Mouse (Mus musculus) heart, adult 8-10 months (tissue): Measurements from ENCODE around the gene Bcr. TPM values are rescaled to one million over a fixed set of nuclear protein-coding genes. Genes with fewer than 3 reads are reported as not detected.

Source experiments
- DNase-seq: peaks from one replicate; pipeline ENCODE4 v3.0.0; 2022; ENCODE audit warnings: low spot score
- total RNA-seq, 4 experiments: library from RNA; stranded (reverse); gene quantifications; 2 replicates each; pipeline ENCODE4 v1.2.4; 2022

Bcr gene
- total RNA-seq, 4 experiments from 2014 or later: 8.0 to 13.3 (median 9.5) TPM

DNA sequence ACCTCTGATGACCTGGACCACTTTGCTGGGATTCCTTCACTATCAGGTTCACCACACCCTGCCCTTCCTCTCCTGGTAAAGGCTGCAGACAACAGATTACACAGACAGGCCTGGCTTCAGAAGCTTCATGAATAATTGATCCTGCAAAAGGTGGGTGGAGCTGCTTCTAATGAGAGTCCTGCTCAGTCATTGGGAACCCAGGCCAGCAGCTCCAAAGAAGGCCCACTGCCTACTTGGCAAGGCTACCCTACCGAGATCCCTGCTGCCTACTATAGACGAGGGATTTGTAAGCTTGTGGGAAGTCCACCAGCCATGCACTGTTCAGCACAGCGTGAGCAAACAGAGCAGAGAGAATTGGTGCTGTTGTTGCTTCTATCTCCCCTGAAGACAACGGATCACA, 4.1 kb upstream of the Bcr start:
- no peak for DNase-seq

DNA sequence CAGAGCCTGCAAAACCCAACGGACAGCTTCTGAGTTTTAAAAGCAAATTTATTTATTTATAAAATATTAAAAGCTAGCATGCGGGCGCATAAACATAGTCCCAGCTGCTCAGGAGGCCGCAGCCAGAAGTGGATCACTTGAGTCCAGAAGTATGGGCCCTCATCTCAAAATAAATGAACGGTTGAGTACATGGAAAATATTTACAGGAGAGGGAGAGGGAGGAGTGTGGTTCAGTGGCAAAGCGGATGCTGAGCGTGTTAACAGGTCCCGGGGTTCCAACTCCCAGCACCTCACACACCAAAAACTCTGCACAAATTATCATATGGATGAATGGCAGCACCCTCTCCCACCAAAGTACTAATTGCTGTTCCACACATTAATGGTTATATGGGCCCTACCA, 2.1 kb upstream of the Bcr start:
- DNase-seq: no peak

DNA sequence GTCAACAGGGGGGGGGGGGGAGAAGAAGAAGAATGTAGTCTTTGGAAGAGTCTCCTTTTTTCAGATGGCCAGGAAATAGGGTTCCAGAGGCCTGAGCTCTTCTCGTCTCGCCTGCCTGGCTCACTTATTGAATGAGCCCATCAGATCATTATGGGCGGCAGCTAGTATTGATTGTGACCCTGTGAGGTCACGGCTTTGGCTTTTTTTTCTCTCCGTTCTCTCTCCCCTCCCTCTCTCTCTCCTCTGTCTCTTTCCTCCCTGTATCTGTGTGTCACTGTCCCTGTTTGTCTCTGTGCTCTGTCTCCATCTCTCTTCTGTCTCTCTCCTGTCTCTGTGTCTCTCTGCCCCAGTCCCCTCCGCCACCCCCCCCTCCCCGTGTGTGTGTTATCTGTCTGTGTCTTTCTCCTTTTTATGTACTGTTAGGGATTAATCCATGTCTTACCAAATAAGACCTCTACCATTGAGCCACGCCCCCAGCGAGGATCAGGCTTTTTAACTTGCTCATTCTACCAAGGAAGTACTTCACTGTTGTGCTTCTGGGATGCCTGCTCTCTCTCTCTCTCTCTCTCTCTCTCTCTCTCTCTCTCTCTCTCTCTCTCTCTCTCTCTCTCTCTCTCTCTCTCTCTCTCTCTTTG, 1.5 kb upstream of the Bcr start:
- DNase-seq: no peak

DNA sequence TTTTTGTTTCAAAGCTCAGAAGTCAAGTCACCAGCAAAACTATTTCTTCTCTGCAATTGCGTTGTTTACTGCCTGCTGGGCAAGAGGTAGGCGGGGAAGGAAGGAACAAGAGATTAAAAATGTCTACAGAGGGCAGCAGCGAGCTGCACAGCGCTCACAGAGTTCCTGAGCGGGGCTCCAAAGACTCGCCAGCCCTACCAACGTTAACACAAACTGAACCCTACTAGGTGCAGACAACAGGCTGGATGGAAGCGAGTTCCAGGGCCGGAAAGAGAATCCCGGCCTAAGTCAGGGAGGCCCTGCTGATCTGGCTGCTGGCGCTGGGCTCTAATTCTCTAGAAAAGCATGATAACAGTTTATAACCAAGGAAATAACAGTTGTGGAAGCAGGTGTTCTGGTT, 996 bp upstream of the Bcr start:
- peak; percentile 88 for DNase-seq

DNA sequence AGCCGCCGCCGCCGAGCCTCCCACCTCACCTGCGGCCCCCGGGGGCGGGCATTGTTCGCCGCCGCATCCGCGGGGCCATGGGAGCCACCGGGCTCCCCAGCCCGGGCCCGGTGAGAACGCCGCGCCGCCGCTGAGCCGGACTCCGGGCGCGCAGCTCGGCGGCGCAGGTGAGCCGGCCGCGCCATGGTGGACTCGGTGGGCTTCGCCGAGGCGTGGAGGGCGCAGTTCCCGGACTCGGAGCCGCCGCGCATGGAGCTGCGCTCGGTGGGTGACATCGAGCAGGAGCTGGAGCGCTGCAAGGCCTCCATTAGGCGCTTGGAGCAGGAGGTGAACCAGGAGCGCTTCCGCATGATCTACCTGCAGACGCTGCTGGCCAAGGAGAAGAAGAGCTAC, 447 bp downstream of the Bcr start:
- DNase-seq: no peak

DNA sequence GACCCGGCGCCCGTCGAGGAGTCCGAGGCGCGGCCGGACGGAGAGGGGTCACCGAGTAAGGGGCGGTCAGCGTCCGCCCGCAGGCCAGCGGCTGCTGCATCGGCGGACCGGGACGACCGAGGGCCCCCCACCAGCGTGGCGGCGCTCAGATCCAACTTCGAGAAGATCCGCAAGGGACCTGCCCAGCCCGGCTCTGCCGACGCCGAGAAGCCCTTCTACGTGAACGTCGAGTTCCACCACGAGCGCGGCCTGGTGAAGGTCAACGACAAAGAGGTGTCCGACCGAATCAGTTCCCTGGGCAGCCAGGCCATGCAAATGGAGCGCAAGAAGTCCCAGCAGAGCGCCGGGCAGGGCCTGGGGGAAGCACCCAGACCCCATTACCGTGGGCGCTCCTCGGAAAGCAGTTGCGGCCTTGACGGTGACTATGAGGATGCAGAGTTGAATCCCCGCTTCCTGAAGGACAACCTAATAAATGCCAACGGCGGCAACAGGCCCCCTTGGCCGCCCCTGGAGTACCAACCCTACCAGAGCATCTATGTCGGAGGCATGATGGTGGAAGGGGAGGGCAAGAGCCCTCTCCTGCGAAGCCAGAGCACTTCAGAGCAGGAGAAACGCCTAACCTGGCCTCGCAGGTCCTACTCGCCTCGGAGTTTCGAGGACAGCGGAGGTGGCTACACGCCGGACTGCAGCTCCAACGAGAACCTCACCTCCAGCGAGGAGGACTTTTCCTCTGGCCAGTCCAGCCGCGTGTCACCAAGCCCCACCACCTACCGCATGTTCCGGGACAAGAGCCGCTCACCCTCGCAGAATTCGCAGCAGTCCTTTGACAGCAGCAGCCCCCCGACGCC, 1.2 kb downstream of the Bcr start:
- DNase-seq: no peak

DNA sequence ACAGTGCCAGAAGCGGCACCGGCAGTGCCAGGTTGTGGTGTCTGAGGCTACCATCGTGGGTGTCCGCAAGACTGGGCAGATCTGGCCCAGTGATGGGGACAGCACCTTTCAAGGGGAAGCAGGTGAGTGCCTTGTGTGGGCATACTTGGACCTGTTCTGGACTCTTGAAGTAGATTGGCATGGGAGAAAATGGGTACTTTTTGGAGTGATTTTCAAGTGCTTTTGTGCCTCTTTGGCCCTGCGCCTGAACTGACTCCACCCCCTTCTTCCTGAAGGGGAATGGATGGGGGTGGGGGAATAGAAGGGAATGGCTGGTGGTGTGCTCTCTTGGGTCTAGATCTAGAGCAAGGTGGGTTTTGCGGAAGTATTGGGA, 1.8 kb downstream of the Bcr start:
- no peak for DNase-seq

DNA sequence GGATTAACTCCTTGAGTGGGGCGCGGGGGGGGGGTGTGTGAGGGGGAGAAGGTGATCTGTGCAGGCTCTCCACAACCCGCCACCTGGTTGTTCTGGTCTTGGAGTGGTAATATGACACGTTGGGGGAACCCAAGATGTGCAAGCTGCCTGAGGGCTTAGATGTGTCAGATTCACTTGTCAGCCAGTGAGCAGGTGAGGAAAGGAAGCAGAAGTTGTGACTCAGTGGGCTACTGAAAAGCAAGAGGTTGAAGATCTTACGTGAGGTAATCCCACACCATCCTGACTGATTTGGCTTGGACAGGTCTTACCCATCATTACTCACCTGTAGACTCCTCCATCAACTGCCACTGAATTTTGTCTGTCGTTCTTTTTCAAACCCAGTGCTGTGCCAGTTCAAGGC, 2.2 kb downstream of the Bcr start:
- no peak for DNase-seq

DNA sequence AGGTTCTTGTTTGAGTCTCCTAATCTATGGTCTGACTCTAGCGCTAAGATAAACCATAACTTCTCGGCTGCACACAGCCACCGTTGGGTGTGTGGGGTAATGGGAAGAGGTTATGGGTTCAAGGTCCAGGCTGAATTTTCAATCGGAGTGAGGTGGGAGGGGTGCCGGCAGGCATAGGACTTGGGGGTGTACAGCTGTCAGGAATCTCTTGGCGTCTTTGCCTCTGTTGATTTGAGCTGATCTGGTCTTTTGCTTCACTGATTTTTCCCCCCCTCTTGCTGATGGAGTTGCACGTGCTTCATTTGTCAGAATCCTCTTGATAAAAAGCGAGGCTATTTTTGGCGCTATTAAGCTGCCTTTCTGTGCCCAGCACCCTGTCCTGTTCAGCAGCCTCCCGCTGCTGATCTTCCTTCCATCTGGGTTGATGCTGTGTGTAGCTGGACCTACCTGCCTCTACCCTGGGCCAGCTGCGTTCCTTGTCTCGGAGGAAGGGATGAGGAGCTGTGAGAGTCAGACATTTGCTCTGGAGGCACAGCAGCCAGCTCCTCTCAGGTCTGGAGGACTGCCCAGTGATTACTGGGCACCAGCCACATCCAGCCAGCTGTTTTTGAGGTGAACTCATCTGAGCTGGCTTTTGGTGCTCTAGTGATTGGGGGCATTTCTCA, 3.0 kb downstream of the Bcr start:
- no peak for DNase-seq

DNA sequence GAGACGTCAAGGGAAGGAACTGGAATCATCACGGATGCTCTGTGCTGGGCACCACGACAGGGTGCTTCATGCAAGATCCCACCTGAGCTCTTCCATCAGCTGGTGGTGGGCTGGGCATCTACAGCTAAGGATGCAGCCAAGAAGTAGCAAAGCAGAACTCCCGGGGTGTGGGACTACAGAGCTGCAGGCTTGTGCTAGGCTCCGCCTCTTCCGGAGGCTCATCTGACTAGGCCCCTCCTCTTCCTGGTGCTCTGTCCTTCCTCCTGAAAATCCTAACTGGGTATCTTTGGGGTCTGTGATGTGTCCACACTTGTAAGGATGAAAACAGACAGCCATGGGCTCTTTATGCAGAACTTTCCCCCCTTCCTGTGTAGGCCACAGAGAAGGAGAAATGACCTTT, 5.3 kb downstream of the Bcr start:
- DNase-seq: no peak

DNA sequence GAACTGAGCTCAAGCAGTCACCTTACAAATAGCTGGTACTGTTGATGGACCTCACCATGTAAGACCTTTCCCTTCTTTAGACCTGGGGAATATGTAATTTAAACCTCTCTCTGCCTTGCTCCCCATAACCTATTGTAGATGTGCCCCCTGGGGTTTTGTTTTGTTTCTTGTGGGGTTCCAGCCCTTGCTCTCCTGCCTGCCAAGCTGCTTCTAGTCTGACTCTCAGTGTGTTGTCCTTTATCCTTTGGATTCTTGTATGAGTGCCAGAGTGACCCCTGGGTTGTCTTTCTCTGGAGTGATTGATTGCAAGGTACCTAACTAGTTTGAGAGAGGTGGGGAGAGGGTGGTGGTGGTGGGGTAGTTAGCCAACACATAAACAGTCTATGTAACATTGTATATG, 7.1 kb downstream of the Bcr start:
- no peak for DNase-seq

DNA sequence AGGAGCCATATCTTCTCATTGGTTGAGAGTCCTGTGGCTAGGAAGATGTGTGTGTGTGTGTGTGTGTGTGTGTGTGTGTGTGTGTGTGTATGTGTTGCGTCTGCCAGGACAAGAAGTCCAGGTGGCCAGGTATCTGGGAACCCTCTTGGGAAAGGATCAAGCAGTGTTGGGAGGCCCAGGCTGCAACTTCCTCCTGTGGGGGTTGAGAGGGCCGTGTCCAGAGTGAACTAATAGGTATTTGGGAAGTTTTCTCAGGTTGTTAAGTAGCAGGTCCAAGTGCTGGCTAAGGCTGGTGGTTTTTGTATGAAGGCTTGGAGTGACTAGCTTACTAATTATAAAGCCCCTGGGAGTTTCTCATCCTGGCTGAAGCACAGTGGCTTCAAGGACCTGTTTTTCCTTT, 7.7 kb downstream of the Bcr start:
- no peak for DNase-seq

DNA sequence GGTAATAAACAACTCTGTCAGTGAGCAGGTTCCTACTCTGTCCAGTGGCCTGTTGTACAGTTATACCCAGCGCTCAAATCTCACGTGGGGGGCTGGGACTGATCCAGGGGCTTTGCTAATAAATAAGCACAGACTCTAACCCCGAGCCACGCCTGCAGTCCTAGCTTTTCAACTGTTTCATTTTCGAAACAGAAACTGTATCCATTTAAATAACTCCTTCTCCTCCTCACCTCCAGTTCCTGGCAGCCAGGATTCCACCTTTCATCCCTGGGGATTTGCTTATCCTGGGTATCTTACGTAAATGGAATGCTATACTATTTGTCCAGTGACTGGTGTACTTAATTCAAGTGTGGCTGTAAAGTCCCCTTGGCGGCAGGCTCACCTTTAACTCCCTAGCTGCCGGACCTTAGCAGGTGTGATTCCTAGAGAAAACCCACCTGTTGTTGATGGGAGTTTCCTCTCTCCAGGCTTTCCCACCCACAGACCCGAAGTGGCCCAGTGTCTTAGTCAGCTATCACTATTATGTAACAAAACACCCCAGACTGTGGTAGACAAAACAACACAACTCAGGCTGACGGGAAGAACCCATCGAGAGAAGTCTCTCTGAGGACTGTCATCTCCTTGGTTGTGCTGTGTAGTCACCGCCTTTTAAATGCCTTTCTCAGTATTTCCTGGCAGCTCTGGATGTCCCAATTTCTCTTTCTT, 8.4 kb downstream of the Bcr start:
- DNase-seq: no peak

DNA sequence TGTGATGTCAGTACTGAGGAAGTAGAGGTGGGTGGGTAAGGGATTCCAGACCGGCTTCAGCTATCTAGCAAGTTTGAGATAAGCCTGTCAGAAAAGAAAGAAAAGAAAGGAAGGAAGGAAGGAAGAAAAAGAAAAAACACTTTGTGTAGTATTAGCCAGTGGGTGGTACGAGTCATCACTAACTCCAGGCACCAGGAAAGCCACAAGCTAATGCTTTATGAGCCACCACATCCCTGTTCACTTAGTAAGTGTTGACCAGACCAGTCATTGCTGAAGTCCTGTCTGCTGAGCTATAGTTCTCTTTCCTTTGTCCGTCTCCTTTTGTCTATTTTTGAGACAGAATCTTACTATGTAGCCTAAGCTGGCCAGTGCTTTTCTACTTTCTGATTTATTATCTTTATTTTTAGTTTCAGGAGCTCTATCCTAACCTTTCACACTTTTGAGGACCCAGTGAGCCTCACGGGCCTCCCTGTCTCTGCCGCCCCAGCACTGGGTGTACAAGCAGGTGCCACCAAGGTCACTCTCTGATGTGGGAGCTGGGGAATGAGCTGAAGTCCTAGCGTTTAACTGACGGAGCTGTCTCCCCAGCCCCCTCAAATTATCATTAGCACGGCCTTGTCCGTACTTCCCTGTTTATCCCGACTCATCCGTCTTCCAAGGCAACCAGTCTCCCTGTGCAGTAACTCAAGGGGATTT, 10.0 kb downstream of the Bcr start:
- DNase-seq: no peak

DNA sequence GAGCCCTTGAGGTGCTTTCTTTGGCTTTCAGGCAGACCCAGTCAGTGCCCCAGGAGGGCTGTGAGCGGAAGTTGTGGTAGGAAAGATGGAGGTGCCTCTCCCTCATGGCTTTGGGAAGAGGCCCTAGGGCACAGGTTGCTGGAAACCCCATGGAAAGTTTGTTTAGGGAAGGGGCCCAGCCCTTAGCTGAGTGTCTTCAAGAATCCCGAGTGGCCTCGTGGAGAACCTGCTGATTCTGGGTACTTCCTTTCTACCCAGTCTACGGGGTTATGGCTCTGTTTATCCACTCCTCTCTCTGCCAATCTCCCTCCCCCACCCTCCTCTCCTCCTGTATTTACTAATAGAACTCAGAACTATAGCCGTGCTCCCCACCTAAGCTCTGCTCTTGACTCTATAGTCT, 15.3 kb downstream of the Bcr start:
- no peak for DNase-seq

DNA sequence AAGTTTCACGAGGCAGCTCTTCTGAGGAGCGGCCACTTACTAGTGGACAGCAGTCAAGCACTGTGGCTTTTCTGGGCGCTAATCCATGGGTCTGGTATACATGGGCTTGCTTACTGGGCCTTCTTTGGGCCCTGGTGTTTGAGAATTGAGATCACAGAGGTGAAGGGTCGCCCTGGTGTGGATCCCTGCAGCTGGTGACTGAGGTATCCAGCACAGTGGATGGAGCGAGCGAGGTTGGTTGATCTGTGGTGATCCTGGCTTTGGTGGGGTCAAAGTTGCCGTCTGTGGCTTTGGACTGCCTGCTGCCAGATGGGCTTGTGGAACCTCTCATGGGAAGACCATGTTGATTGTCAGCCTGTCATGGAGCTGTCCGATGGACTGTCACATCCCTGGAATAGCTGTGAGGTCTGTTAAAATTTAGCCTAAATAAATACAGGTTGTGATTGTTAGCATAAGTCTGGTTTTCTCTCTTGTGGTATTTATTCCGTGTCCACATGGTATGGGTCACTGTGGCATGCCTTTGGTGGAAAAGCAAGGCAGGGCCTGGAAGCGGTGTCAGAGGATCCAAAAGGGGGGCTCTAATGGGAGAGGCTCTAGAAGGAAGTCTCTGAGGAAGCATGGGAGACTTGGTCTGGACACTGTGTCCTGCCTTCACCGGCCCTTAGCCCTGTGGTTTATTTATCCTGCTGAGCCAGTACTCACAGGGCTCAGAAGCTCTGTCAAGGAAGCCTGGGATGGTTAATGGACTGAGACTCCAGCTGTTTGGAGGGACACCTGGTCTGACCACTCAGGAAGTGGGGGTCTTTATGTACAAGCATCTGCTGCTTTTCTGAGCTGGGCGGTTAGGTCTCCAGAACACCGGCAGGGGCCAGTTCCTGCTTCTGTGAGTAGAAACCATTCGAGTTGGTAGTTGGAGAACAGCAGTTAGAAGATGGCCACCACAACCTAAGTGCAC, 18.1 kb downstream of the Bcr start:
- DNase-seq: no peak

DNA sequence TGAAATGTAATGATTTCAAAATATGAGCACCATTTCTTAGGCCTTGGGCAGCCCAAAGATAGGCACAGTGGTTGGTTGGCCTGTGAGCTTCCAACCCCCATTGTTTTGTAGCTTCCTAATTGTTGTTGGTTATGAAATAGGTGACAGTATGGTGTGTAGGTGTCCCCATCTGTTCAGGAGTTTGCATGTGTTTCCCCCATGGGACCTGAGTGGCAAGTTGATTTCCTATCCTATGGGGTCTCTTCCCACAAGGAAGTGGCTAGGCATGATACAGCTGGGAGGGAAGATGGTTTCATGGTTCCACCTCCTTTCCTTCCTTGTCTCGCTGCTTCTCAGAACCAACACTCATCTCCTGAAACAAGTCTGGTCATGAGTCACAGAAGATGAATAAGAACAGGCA, 24.9 kb downstream of the Bcr start:
- DNase-seq: no peak

DNA sequence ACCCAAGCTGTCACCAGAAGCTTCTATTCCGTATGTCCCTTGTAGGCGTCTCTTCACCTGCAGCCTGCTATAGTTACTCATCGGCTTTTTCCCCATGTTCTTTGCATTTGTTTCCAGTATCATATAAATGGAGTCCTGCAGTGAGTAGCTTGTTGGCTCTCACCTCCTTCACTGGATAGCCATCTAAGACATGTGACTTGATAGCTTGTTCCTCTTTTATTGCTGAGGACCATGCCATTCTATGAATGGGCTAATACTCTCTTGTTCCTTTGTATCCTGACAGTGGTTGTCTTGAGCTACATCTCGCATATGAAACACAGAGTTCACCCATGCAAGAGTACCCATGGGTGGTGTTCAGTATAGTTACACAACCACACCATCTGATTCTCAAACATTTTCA, 28.1 kb downstream of the Bcr start:
- DNase-seq: no peak

DNA sequence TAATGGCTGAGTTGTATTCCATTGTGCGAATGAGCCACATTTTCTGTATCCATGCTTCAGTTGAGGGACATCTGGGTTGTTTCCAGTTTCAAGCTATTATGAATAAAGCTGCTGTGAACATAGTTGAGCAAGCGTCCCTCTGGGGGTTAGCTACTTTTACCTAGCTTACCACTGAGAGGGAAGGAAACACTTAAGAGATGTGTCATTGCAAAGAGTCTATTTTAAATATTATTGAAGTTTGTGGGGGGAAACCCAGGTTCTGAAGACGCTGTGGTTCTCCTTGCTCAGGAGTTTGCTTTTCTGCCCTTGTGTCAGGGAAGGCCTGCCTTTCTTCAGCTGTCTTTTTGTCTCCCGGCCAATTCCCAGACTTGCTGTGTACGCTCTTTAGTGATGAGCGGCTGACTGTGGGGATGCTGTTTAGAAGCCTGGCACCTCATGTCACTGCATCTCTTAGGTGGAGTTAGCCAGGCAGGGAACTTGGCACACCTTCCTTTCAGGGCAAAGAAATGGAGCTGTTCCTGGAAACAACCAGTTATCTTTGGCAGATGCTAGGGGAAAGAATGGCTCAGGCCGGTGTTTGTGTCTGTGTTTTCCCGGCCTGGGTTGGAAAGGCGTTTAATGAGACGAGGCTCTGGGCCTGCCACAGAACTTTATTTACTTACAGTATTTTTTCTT, 31.2 kb downstream of the Bcr start:
- DNase-seq: peak; percentile 60
